Mouse (Mus musculus) frontal cortex, adult 2 months (tissue): ENCODE results near the gene Gm11077. TPM values are rescaled to one million over a fixed set of nuclear protein-coding genes. Genes with fewer than 3 reads are reported as not detected.

ENCODE experiments used
- DNase-seq, 2 experiments: peaks; one replicate each; pipeline ENCODE4 v3.0.0; 2022; ENCODE audit warnings: low spot score in 1 of 2; ENCODE audit errors: extremely low spot score in 1 of 2
- polyA plus RNA-seq: library from polyadenylated mRNA; depleted of rRNA; stranded (reverse); fragments of >200 nt; gene quantifications from 2 replicates; pipeline ENCODE4 v1.2.3, GENCODE M21; 2012; rRNA removed

Gm11077 gene
- polyA plus RNA-seq, 1 experiment: not detected

GRCm38 (mm10) chr6:140733641-140733986 lies 4.5 kb downstream of the Gm11077 start:
- no peak for DNase-seq

DNA sequence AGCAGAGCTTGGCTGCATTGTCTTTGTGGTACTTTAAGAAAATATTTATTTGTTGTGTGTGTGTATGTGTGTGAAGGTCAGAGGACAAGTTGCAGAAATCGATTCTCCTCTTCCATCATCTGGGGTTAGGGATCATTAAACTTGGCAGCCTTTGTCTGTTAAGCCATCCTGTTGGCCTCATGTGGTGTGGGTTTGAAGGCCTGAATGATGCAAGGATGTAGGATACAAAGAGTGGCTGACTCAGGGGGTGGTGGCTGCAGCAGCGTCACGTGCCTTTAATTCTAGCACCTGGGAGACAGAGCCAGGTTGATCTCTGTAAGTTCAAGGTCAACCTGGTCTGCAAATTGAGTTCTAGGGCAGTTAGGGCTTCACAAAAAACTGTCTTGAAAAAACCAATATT lies 16.5 kb downstream of the Gm11077 start:
- DNase-seq: no peak

DNA sequence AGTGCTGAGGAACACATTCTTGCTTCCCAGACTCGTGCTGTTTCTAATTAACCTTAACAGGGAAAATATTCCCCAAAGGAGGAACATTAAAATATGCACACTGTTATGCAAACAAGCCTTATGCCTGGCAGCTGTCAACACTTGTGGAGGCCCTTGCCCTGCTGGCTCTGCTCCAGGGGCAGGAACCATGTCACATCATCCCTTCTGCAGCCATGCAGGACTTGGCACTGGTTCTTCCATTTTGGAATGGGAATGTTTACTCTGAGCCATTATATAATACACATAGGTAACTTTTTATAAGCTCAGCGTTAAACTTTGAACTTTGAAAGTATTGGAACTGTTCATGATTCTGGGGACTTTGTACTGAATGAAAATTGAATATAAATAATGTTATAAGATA lies 18.5 kb downstream of the Gm11077 start:
- DNase-seq: no peak

GRCm38 (mm10) chr6:140750371-140751080 lies 21.4 kb downstream of the Gm11077 start:
- DNase-seq: no peak

GRCm38 (mm10) chr6:140766365-140766764 lies 37.3 kb downstream of the Gm11077 start:
- DNase-seq: peak in 1 of 2 experiments; percentile 76

GRCm38 (mm10) chr6:140767237-140767636 lies 38.2 kb downstream of the Gm11077 start:
- no peak for DNase-seq

DNA sequence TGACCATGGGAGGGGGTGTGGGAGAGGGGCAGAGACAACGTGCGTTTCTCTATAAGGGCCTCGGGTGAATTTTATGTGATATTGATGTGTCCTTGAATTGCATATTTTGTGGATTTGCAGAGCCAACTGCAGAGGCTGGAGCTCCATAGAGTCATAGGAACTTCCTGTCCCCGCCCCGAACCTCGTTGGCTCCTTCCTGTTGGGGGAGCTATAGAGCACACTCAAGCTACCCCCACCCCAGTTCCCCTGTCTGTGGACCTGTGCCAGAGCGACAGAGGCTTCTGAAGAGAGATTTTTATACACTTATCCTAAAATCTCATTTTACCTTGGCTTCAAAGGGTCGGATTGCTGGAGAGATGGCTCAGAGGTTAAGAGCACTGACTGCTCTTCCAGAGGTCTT lies 39.1 kb downstream of the Gm11077 start:
- DNase-seq: no peak

DNA sequence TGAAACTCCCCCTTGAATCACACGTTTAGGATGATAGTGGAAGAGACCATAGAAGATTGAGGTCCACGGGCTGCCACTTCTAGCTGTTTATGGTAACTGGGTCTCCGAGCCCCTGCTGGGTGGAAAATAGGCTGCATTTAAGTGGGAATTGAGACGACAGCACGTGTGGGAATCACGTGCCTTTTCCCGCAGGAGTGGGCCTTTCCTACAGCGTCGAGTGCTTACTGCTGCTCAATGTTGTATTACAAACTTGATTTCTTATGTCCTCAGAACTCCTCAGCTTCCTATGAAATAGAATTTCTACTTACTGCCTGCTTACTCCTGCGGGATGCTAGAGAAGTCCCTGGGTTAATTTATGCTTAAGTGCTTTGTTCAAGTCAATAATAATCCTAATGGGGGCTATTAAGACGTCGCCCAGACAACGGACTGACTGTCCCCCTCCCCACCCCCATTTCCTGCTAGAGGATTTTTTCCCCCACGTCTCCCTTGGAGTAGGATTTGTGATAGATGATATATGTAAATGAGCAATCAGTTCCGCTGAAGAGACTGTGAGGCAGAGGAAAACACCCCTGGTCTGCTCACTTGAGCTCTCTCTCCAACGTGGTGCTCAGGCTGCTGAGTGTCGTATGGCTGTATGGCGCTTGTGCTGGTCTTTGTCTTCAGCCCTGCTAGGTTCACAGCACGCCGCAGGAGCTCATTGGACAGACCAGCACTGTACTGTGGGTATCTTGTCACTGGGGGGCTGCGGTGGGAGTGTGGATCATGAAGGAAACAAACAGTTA lies 40.0 kb downstream of the Gm11077 start:
- DNase-seq: no peak

GRCm38 (mm10) chr6:140776274-140776673 lies 47.2 kb downstream of the Gm11077 start:
- peak in 1 of 2 experiments; percentile 10 for DNase-seq

GRCm38 (mm10) chr6:140782524-140782923 lies 53.4 kb downstream of the Gm11077 start:
- DNase-seq: no peak

GRCm38 (mm10) chr6:140786058-140786457 lies 57.0 kb downstream of the Gm11077 start:
- no peak for DNase-seq

DNA sequence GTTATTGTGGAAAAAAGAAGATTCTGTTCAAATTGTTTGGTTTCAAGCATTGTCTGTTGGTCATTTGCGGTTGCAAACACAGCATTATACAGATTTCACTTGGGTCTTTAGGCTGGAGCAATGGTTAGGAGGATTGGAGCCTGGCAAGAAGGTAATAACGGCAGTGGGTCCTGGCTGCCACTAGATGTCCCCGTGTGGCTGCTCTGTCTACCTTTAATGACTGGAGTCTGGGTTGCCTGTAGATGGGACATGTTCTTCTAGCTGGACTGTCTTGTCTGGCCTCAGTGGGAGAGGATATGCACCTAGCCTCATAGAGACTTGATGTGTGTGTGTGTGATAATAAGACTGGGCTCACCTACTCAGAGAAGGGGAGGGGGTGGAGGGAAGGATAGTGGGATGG lies 60.8 kb downstream of the Gm11077 start:
- peak in 1 of 2 experiments; percentile 39 for DNase-seq

DNA sequence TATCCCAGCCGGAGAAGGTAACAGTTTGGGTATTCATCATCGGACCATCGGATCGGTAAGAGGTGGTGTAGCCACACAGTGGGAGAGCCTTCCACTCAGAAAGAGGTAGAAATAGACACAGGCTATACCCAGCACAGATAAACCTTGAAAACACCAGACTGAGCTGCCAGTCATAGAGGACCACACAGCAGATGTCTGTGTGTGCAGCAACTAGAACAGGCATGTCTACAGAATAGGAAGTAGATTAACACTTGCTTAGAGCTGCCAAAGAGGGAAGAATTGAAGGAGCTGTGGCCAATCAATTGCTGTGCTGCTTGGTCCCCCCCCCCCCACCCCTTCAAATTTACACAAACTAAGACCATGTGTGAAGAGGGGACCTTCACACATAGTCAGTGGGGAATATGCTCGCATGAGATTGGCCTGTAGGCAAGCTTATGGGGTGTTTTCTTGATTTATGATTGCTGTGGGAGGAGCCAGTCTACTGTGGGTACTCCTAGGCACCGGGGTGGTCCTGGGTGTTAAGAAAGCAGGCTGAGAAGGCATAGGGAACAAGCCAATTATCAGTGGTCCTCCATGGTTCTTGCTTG lies 64.7 kb downstream of the Gm11077 start:
- no peak for DNase-seq

GRCm38 (mm10) chr6:140798841-140799240 lies 69.8 kb downstream of the Gm11077 start:
- no peak for DNase-seq

DNA sequence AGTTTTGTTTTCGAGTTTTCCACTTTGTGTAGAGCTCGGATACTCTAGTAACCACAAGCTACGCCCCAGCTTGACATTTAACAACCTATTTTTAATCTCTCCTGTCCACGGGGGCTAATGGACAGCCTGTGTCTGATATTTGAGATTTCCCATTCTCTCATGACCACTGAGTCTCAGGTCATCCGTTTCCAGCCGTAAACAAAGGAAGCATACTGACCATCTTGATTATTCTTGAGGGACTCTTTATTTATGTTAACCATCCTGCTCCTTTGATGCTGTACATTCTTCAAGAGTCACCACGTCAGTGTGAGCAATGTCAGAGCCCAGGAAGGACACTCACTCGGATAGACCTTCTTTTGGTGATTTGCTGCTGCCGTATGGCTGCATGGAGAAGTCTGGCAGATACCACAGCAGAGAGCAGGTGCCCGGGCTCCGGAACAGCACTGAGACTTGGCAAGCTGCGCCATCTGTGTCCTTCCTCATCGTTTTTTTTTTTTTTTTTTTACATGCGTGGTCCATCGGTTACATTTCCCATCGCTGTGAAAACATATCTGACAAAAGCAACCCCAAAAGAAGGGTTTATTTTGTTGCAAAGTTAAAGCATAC lies 70.5 kb downstream of the Gm11077 start:
- DNase-seq: no peak

- no peak for DNase-seq
Observed at GRCm38 (mm10) chr6:140800587-140800986, 71.5 kb downstream of the Gm11077 start.

Other genes with a start within 250 kb of the Gm11077 start
- gene Aebp2, start 106.6 kb upstream of the Gm11077 start, polyA plus RNA-seq: 40.7 and 42.1 TPM in 2 replicates